Mouse (Mus musculus): ENCODE data around the gene Zfp593.
A peak's percentile ranks its signal among the peaks of the same experiment; 100 is the strongest.
"Not testable (repeated sequence)": the region's sequence is repeated elsewhere in the genome, so short reads cannot be mapped to it uniquely, and the experiment has no call there.

Zfp593 gene

DNA sequence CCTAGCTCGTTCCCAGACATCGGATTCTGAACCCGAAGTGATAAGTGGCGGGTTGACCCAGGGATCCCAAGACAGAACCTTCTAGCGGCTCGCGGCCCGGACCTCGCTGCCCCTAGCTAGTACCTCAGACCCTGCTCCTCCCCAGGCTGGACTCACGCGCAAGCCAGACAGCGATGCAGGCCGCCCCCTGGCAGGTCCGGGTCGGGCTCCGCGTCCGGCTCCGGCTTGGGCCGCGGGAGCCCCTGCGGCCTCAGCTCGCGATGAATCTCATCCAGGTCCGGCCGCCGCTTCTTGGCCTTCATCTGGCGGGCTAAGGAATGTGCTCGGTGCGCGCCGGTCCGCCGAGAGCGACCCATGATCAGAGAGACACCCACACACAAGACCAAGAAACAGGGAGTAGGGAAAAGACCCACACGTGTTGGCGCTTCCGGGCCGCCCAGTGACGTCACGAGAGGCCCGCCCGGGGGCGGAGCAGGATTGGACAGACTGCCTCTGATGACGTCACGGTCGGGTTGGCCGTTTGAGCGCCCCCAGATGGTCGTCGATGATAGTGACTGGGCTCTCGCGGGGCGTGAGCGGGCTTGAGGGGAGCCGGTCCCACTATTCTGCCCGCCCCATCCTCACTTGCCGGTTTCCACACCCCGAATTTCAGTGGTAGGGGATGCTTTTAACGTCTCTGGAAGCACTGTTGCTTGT is at the start of gene Zfp593:
Gene Zfp593, minus strand, starts transcription at position 445 of the 696 bp plus-strand sequence.
- DNase-seq (ENCODE audit: extremely low read depth, insufficient read length, low spot score), result peak; percentile 90

DNA sequence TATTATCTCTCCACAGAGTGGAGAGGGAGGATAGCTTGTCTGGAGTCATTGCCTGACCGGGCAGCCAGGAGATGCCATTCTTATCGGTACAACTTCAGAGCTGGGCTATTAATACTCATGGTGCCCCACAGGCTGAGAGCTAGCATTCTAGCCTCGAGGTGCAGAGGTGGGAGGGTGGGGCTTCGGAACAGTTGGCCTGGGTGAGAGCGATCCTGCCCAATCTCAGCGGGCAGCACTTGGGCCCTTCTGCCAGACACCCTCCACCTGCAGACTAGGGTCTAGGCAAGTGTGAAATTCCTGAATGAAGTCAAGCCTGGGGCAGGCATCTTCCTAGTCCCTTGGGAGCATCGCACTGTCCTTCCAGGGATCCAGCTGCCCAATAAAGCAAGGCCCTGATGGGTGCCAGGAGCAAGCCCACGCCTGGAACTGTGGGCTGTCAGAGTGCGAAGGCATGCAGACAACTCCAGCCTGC is 48.3 kb upstream of the Zfp593 start:
- no peak for DNase-seq (ENCODE audit: extremely low read depth, insufficient read length, low spot score)

DNA sequence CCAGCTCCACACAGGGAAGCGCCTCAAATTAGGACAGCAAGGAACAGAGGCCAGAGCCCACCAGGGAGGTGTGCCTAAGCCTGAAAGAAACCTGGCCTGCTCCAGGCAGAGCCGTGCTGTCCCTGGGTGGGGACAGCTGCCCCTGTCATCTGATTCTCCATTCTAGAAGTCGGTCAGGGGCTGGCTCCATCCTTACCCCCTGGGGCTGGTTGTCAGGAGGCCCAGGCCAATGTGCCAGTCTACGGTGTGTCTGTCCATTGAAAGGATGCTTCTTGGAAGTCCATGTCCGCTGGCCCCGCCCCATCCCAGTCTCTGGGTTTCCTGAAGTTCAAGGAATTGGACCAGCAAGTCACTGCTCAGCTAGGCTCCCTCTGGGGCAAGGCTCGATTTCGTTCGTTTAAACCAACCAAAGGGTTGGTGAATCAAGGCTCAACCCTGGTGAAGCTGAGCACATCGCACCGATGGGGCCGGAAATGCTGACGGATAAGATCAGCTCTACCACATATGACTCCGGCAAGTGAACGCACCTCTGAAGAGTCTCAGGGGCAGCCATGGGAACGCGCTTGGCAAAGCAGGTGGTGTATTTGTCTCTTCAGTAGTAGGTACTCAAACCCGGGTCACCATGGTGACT is 47.8 kb upstream of the Zfp593 start:
- no peak for DNase-seq (ENCODE audit: extremely low read depth, insufficient read length, low spot score)

DNA sequence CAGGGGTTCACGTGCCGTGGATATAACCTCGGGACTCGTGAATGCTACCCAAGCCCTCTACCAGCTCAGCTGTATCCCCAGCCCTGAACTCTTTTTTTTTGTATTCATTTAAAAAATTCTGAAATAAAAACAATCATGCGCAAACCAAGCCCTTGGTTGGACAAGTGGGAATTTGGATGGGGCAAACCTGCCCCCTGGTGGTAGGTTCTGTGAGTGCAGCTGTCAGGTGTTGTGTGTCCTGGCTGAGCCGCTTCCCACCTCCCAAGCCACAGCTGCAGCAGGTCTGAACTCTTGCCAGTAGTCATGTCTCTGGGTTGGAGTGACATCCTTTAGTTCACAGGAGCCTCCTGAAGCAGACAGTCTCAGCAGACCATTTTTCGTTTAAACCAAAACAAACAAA is 46.7 kb upstream of the Zfp593 start:
- DNase-seq (ENCODE audit: extremely low read depth, insufficient read length, low spot score), result no peak

DNA sequence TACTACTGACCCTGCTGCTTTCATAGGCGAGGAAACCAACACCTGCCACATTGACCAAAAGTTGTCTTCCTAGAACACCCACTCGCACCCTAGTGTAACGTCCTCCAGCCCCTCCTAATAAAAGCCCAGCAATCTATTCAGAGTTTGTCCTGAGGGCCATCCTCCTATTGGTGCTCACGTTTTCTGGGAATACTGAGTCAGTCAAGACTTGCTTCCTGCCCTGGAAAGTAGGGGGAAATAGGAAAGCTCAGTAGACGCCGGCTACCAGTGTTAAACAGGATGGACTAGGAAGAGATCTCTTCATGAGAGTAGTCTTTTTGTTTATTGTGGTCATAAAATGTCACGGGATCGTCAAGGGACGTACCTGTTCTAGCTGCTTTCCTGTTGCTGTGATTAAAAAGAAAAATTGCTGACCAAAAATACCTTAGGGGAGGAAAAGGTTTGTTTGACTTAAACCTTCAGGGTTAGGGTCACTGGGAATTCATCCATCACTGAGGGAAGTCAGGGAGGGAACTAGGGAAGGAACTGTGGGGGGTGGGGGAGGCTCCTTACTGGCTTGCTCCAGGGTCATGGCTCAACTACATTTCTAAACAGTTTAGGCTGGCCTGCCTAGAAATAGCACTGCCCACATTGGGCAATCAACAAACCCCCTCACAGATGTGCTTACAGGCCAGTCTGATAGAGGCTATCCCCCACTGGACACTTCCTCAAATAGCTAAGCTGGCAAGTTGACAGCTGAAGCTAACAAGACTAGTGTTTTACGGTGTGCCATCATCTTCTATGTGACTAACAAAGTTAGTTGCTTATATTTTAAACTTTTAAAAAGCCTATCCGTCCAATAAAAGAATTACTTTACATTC is 43.2 kb upstream of the Zfp593 start:
- no peak for DNase-seq (ENCODE audit: extremely low read depth, insufficient read length, low spot score)

DNA sequence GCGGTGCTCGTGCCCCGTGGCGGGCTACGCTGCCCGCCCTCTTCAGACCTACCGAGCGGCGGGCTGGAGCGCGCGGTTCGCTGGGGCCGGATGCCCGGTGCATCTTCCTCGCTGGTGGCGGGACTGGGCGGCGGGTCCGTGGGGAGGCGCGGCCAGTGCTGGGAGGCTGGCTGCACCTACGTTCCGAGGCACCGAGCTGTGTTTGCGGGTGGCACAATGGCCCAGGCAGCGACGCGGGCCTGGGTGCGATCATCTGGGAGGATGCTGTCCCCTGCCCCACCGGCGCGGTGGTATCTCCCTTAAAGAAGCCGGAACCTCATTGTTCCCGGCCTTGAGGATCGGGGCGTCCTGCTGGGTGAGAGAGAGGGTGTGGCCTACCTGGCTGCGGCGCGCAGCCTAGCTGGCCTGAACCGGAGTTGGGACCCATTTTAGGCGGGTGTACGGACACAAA is 42.2 kb upstream of the Zfp593 start, which contains the start of gene Pdik1l:
Gene Pdik1l, minus strand, starts transcription at position 321 of the 451 bp plus-strand sequence.
- DNase-seq (ENCODE audit: extremely low read depth, insufficient read length, low spot score), result peak; percentile 85

DNA sequence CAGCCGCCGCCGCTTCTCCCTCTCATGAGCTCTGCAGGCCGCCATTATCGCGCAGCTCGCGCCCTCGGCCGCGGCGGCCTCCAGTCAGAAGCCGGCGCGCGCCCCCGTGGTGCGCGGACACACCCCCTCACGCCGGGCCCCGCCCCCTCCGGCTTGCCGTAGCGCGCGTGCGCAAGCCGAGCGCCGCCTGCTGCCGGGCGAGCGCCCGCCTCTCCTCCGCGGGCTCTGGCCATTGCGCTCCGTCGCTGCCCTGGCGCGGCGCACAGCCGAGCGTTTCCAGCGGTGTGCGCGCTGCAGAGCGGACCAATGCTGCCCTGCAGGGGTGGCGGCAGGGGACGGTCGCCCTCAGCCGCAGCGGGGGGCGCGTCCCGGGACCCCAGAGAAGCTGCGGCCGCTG is 41.8 kb upstream of the Zfp593 start:
- DNase-seq (ENCODE audit: extremely low read depth, insufficient read length, low spot score), result peak; percentile 92

DNA sequence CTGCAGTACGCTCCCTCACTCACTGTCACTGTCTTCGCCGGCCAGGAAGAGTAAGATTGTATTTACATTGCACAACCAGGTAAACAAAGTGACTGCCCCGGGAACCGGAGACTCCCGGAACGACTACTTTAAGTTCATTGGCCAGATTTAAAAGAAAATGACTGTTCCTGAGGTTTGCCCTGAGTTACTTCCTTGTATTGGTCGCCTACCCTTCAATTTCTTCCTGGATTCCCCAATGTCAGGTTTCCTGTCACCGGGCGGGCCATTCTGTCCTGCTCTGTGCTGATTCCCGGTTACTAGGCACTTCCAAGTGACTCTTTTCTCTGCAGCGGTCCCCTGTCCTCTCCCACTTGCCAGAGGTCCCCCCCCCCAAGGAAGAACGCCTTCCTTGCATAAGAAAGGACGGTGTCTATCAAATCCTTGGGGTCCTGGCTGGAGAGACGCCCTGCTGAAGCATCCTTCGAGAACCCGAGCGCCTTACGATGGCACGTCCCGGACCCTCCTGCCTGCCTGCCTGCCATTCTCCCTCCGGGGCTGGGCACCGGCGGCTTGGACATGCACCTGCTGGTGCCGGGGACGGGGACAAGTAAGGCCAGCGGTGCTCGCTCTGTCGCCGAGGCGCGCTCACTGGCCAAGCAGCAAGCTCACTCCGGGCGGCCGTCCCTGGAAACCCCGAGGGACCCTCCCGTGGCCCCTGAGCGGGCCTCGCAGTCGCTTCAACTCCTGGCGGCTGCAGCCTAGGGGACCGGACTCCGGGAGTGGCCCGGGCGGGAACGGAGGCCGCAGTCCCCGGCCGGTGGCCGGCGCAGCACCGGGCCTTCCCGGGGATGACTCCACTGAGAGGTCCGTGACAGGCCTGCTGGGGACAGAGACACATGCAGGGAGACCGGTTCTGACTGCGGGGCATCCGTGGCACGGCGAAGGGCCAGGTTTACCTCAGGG is 41.1 kb upstream of the Zfp593 start:
- DNase-seq (ENCODE audit: extremely low read depth, insufficient read length, low spot score), result no peak

DNA sequence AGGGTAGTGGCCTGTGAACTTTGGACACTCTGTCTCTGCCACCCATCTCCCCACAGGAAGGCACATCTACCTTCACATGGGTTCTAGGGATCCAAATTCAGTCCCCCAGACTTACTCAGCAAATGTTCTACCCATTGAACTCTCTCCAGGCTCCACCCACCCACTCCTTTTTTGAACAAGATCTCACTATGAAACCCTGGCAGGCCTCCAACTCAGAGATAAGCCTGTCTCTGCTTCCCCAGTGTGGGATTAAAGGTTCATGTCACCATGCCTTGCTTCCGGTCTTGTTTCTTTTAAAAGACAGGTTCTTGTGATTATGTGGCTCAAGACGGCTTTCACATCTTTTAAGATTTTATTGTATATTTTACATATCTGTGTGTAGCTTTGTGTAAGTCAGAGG is 39.5 kb upstream of the Zfp593 start:
- no peak for DNase-seq (ENCODE audit: extremely low read depth, insufficient read length, low spot score)

DNA sequence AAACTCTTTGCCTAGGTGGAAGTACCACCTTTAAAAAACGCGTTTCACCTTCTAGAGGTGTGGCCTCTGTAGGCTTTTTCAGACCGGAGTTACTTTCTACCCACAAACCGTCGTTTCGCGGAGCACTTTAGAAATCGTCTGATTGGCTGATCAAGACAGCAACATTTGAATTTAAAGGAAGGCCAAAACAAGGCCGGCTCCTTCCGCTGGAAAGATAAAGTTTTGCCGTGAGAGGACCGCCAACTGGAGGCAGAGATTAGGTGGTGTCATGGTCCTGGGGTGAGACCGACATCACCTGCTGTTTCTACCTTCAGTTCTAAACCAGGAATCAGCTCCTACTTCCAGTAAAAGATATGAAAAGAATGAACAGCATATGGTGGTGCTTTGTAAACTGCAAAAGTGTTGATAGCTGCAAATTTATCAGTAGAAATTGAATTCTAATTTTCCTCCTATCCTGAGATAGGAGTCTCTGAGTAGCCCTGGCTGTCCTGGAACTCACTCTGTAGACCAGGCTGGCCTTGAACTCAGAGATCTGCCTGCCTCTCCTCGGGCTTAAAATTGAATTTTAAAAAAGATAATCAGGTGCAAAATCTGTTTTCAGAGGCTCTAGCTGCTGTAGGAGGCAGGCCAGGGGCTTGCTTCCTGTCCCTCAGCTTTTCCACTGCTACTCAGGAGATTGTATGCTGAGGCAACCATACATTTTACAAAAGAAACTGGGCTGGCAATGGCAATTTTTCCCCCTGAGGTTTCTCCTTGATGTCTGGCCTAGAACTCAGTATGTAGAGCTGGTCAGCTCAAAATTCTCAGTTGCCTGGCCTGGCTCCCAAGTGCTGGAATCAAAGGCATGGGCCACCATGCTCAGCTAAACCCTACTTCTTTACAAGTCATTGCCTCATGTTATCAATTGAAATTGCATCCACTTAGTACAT is 28.3 kb upstream of the Zfp593 start:
- DNase-seq (ENCODE audit: extremely low read depth, insufficient read length, low spot score), result no peak

DNA sequence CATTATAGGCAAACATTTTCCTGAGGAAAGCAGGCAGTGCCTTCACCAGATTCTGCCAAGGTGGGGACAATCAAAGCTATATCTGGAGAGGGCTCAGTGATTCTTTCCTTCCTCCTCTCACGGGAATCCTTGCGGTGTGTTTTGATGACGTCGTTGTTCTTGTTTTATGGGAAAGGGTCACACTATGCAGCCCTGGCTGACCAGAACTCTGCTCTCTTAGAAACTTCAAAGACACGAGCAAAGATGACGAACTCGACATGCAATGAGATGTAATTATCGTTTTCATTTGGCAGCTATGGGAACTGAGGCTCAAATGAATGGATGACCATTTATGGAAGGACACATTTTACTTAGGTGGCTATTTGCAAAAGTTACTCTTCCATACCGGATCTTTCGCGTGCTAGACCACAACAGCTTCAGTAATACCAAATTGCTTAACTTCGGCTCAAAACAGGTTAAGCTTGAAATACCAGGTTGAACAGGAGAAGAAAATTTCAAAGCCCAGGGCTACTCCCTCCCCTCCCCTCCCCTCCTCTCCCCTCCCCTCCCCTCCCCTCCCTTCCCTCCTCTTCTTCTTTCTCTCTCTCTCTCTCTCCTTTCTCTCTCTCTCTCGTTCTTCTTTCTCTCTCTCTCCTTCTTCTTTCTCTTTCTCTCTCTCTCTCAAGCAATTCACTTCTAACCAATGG is 27.5 kb upstream of the Zfp593 start:
- no peak for DNase-seq (ENCODE audit: extremely low read depth, insufficient read length, low spot score)

DNA sequence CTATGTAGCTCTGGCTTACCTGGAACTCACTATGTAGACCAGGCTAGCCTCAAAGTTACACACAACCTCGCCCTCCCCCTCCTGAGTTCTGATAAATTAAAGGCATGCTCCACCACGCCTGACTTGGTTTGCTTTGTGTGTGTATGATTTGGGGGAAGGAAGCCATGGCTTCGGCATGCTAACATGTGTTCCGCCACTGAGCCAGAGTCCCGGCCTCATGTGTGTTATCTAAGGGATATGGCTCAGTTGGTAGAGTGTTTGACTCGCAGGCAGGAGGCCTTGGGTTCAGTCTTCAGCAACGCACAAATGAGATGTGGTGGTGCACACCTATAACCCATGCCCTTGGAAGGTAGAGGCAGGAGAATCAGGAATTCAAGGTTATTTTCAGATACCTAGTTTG is 26.6 kb upstream of the Zfp593 start:
- DNase-seq (ENCODE audit: extremely low read depth, insufficient read length, low spot score), result no peak

DNA sequence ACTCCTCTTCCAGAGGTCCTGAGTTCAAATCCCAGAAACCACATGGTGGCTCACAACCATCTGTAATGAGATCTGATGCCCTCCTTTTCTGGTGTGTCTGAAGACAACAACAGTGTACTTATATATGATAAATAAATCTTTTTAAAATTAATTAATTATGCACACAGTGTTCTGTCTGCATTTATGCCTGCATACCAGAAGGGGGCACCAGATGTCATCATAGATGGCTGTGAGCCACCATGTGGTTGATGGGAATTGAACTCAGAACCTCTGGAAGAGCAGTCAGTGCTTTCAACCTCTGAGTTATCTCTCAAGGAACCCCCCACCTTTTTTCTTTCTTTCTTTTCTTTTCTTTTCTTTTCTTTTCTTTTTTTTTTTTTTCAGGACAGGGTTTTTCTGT is 24.2 kb upstream of the Zfp593 start:
- not testable (repeated sequence) for DNase-seq (ENCODE audit: extremely low read depth, insufficient read length, low spot score)

DNA sequence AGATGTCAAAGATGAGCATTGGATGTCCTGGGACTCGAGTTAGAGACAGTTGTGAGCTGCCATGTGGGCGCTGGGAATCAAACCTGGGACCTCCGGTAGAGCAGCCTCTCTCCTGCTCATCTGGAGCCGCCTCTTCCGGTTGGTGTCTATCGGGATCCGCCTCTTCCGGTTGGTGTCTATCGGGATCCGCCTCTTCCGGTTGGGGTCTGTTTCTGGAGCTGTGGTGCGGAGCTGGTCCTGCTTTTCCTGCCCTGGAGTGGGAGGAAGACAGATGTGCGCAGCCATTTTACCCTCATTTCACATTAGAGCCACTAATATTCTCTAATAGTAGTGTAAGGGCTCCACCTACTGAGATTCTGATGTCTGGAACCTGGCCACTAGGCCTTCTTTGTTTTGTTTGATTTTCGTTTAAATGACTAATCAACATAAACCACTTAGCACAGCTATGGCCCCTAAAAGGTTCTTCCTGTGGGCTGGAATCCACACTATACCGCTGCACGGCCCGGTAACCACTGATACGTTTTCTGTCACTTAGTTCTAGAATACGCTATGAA is 22.8 kb upstream of the Zfp593 start:
- no peak for DNase-seq (ENCODE audit: extremely low read depth, insufficient read length, low spot score)

DNA sequence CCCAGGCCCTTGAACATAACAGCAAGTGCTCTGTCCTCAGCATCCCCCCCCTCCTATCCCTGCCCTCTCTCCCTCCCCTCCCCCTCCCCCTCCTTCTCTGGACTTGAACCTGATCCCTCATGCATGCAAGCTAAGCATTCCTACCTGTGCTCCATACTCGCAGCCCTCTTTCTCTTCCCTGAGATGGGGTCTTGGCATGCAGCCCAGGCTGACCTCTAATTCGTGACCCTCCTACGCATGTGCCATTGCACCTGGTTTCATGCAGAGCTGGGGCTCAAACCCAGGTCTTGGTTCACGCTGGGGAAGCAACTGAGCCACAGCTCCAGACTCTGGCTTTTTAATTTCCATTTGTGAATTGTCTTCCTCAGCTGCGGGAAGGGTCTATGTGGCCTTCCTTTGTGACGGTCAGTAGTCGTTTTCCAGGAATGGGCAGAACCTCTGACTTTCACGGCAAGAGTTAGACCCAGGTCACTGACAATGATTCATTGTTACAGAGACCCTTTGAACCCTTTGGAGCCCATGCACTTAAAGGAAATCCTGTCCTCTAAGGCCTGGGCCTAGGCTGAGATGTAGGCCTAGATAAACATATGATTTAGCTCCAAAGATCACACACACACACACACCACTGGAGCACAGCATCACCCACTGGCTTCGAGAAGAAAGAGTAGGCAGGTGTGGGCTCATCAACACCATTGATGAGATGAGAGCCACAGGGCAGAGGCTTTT is 20.6 kb upstream of the Zfp593 start:
- no peak for DNase-seq (ENCODE audit: extremely low read depth, insufficient read length, low spot score)

DNA sequence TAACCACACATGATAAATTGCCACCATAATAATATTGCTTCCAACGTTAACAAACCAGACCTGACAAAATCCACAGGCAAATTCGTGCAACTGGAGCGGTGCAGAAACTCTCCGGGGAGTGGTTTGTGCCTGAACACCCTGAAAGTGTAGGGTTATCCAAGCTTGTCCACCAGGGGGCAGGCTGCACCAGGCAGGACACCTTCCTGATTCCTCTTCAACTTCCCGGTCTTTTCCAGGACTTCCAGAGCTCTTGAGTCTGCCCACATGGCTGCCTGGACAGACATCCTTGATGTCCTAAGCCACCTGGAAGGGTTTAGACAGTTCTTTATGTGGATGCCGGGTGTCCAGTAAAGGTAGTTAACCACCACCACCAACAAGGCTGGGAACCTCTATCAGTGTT is 17.8 kb upstream of the Zfp593 start:
- no peak for DNase-seq (ENCODE audit: extremely low read depth, insufficient read length, low spot score)

DNA sequence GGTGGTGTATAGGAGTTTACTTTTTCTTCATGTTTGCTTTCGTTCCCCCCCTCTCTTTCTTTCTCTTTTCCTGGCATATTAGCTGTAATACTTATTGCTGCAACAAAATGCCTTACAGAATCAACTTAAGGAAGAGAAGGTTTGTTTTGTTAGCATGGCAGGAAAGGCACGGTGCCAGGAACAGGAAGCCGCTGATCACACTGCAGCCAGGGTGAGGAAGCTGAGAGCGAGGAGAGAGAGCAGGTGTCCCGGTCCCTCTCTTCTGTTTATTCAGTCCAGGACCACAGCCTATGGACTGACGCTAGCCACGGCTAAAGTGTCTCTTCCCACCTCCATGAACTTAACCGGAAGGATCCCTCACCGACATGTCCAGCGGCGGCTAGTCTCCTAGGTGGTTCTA is 13.0 kb upstream of the Zfp593 start:
- DNase-seq (ENCODE audit: extremely low read depth, insufficient read length, low spot score), result no peak

Data from 3134 (cell line).